Mouse (Mus musculus): Measurements from ENCODE around the gene Zfp174. TPM values are rescaled to one million over a fixed set of nuclear protein-coding genes. Genes with fewer than 3 reads are reported as not detected.

Zfp174 gene
- polyA plus RNA-seq, 1 experiment from 2014 or later: 3.2 TPM

DNA sequence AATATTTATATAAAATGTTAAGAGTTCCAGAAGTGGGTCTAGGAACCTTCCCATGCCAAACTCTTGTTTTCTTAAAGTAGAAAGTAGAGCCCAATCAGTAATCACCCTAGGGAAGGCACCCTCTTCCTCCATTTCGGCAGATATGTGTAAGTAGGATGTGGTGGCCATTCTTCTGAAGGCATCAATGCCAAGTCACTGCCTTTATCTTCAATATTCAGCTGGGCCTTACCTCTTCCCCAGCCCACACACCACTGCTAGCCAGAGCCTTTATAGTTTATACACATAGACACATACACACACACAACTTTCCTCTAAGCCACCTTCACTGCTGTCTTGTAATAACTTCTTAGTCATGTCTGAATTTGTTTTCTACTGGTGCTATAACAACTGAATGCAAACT is 8.7 kb downstream of the Zfp174 start:
- H3K4me2 ChIP-seq (ENCODE audit: low read length): no peak overlapping the region
- no peak overlapping the region for H3K4me3 ChIP-seq (replicated peaks; ENCODE audit: low read depth, low read length)
- H3K9me3 ChIP-seq (ENCODE audit: control insufficient read depth, low read length): no peaks in the 10 kb centered on the region
- 94% methylated on average over 1 of the region's 1 CpGs for WGBS
- H3K9ac ChIP-seq (replicated peaks; ENCODE audit: low read length): no peak overlapping the region
- H3K27ac ChIP-seq (replicated peaks; ENCODE audit: low read depth, low read length): no peak overlapping the region
- H3K36me3 ChIP-seq (ENCODE audit: control insufficient read depth, insufficient read depth, low read length): peaks cover 6% of the 10 kb centered on the region
- H3K4me1 ChIP-seq (ENCODE audit: control insufficient read depth, insufficient read depth, low read length): 0 out of 2 replicates have a peak, but pooled peaks cover 2% of the 10 kb centered on the region
- H3K27me3 ChIP-seq (ENCODE audit: control insufficient read depth, insufficient read depth, low read length): no peaks in the 10 kb centered on the region
- ATAC-seq (ENCODE audit: low FRiP score, low TSS enrichment): no peak
- DNase-seq: no peak

DNA sequence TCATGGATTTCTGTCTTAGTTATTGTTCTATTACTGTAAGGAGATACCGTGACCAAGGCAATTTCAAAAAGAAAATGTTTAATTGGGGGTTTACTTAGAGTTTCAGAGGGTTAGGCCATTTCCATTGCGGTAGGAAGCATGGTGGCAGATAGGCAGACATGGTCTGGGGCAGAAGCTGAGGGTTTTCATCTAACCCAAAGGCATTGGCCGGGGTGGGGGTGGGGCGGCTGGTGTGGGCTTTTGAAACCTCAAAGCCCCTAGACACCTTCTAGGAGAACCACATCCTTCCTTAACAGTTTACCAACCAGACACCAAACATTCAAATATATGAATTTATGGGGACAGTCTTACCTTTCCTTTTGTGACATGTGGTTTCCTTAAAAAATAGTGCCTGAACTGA is 12.2 kb downstream of the Zfp174 start:
- H3K4me2 ChIP-seq (ENCODE audit: low read length): no peak overlapping the region
- no peak overlapping the region for H3K27ac ChIP-seq (replicated peaks; ENCODE audit: low read depth, low read length)
- H3K9ac ChIP-seq (replicated peaks; ENCODE audit: low read length): no peak overlapping the region
- no peaks in the 10 kb centered on the region for H3K9me3 ChIP-seq (ENCODE audit: control insufficient read depth, low read length)
- ATAC-seq (ENCODE audit: low FRiP score, low TSS enrichment) (no peak), DNase-seq (no peak)
- H3K27me3 ChIP-seq (ENCODE audit: control insufficient read depth, insufficient read depth, low read length): no peaks in the 10 kb centered on the region
- WGBS: 96% methylated on average over 4 of the region's 4 CpGs
- peaks cover 27% of the 10 kb centered on the region for H3K36me3 ChIP-seq (ENCODE audit: control insufficient read depth, insufficient read depth, low read length)
- no peak overlapping the region for H3K4me3 ChIP-seq (replicated peaks; ENCODE audit: low read depth, low read length)
- H3K4me1 ChIP-seq (ENCODE audit: control insufficient read depth, insufficient read depth, low read length): no peaks in the 10 kb centered on the region

DNA sequence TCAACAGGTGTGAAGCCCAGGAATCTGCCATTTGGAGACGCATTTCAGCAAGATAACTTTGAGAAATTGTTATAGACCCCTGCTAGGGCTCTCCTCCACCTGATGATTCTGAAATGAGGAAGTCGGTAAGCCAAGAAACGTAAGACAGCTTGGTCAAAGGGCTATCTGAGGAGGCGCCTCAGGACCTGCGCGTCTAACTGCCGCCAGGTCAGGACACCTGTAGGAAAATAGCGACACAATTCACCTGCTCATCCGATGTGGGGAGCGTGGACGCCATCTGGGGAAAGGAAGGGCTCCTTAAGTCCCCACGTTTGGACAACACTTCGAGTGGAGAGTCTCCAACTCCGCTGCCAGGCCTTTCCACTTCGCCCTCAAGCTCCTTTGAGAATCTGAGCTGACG is 24.7 kb downstream of the Zfp174 start:
- no peak for DNase-seq
- peaks cover 19% of the 10 kb centered on the region for H3K36me3 ChIP-seq (ENCODE audit: control insufficient read depth, insufficient read depth, low read length)
- peaks cover 13% of the 10 kb centered on the region for H3K4me1 ChIP-seq (ENCODE audit: control insufficient read depth, insufficient read depth, low read length)
- no peaks in the 10 kb centered on the region for H3K27me3 ChIP-seq (ENCODE audit: control insufficient read depth, insufficient read depth, low read length)
- peak overlapping the region; percentile 57 for H3K4me3 ChIP-seq (replicated peaks; ENCODE audit: low read depth, low read length)
- H3K4me2 ChIP-seq (ENCODE audit: low read length): peak overlapping the region; percentile 93
- peak; percentile 32 for ATAC-seq (ENCODE audit: low FRiP score, low TSS enrichment)
- no peaks in the 10 kb centered on the region for H3K9me3 ChIP-seq (ENCODE audit: control insufficient read depth, low read length)
- 2% methylated on average over 16 of the region's 16 CpGs for WGBS
- H3K9ac ChIP-seq (replicated peaks; ENCODE audit: low read length): peak overlapping the region; percentile 63
- no peak overlapping the region for H3K27ac ChIP-seq (replicated peaks; ENCODE audit: low read depth, low read length)

DNA sequence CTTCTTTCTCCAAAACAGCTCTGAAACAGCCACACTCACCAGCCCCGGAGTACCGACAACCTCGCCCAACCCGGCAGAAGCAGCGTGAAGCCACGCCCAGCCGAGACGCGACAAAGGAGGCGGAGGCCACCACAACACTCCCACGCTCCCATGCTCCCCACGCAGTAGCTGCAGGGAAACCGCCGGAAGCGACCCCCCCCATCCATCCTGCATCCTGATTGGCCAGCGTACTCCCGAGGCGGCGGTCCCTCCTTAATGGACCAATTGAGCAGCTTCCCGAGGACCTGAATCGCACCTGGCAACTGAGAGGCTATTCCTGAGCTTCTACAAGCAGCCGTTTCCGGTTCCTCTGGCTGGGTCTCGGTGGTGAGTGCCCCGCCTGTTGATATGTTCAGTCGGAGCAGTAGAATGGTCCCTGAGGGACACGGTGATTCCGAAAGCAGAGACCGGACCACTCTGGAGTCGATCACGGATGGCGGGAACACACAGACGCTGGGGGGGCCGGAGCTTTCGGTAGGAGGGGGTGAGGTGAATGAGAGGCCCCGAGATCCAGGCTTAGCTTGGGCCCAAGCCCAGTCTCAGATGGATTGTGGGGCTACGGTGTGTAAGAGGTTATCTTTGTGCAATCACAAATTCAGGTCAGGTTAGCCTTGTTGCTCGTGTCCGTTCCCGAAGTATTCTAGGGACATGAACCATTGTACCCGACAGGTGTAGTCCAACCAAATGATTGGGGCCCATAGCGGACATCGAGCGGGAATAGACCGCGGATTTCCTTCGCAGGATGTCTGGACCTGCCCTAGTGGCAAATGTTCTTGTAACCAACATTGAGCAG is 25.4 kb downstream of the Zfp174 start, which contains the start of gene Naa60:
TSS of gene Naa60 (plus strand) at position 160 of the 832 bp plus-strand sequence.
- ATAC-seq (ENCODE audit: low FRiP score, low TSS enrichment) (peak; percentile 98), DNase-seq (peak; percentile 93)
- Histone ChIP-seq H3K9ac (replicated peaks; ENCODE audit: low read length) (peak within 1 kb of the TSS; percentile 63), H3K4me3 (replicated peaks; ENCODE audit: low read depth, low read length) (peak within 1 kb of the TSS; percentile 57), H3K9me3 (ENCODE audit: control insufficient read depth, low read length) (no peaks in the 10 kb centered on the region), H3K27me3 (ENCODE audit: control insufficient read depth, insufficient read depth, low read length) (no peaks in the 10 kb centered on the region), H3K4me2 (ENCODE audit: low read length) (peak within 1 kb of the TSS; percentile 93), H3K4me1 (ENCODE audit: control insufficient read depth, insufficient read depth, low read length) (peaks cover 13% of the 10 kb centered on the region), H3K27ac (replicated peaks; ENCODE audit: low read depth, low read length) (peak within 1 kb of the TSS; percentile 58; the same call in 1 of the 2 replicates), H3K36me3 (ENCODE audit: control insufficient read depth, insufficient read depth, low read length) (peaks cover 19% of the 10 kb centered on the region)
- 4% methylated on average over 47 of the region's 47 CpGs for WGBS

DNA sequence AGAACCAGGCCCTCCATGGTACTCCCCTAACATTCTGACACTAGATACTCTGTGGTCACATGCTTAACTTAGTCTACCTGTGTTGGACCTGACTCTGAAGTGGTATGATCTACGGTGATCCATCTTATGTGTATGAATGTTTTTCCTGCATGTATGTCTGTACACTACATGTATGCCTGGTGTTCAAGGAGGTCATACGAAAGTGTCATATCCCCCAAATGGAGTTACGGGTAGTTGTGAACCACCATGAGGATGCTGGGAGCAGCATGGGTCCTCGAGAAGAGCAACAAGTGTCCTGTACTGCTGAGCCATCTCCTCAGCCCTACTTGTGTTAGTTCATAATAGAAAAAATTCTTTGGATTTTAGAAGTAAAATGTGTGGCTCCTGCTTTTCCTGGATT is 29.3 kb downstream of the Zfp174 start:
- no peak for DNase-seq
- Histone ChIP-seq H3K27me3 (ENCODE audit: control insufficient read depth, insufficient read depth, low read length) (no peaks in the 10 kb centered on the region), H3K4me1 (ENCODE audit: control insufficient read depth, insufficient read depth, low read length) (peaks cover 13% of the 10 kb centered on the region), H3K27ac (replicated peaks; ENCODE audit: low read depth, low read length) (no peak overlapping the region), H3K36me3 (ENCODE audit: control insufficient read depth, insufficient read depth, low read length) (no peaks in the 10 kb centered on the region; the same call in 1 of the 2 replicates), H3K9me3 (ENCODE audit: control insufficient read depth, low read length) (no peaks in the 10 kb centered on the region), H3K4me2 (ENCODE audit: low read length) (no peak overlapping the region), H3K9ac (replicated peaks; ENCODE audit: low read length) (no peak overlapping the region), H3K4me3 (replicated peaks; ENCODE audit: low read depth, low read length) (no peak overlapping the region)
- WGBS: 95% methylated on average over 4 of the region's 4 CpGs
- no peak for ATAC-seq (ENCODE audit: low FRiP score, low TSS enrichment)

DNA sequence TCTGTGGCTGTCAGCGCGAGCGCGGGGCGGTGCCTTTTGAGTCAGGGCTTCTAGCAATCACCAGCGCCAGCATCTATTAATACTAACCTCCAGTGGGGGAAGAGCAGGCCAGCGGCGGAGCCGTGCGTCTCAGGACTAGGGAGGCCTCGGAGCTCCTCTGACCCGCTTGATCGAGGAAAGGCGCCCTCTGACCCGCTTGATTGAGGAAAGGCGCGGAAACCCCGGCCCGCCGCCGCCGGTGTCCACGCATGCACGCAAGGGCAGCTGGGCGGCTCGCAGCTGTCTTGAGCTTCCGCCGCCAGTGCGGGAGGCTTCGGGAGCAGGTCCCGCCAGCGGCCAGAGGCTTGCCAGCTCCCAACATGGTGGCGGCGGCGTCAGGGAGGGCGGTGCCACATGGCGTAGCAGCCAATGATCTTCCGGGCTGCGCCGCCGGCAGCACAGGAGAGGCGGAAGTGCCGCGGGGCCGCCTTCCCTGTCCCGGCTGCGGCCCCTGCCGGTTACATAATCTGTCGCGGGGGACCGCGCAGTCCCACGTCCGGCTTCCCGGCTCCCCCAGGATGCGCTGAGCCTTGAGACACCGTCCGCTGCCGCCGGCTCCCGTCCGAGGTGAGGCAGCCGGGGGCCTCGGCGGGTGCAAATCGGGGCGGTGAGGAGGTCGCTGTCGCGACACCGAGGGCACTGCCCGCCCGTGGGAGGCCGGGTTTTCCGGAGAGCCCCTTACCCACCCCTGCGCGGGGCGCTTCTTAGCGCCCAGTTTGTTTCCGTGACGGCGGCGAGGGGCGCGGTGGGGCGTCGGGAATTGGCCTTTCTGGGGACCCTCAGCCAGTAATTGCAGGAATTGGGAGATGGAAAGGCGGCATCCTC is 37.4 kb downstream of the Zfp174 start, which contains the start of the genes Zfp597 and Gm20695:
TSS of gene Zfp597 (minus strand) at position 361 of the 864 bp plus-strand sequence.
TSS of gene Gm20695 (plus strand) at position 448 of the 864 bp plus-strand sequence.
- H3K4me3 ChIP-seq (replicated peaks; ENCODE audit: low read depth, low read length): peak within 1 kb of the TSS; percentile 92
- peaks cover 14% of the 10 kb centered on the region for H3K4me1 ChIP-seq (ENCODE audit: control insufficient read depth, insufficient read depth, low read length)
- H3K9ac ChIP-seq (replicated peaks; ENCODE audit: low read length): peak within 1 kb of the TSS; percentile 88
- peak within 1 kb of the TSS; percentile 82 for H3K4me2 ChIP-seq (ENCODE audit: low read length)
- H3K36me3 ChIP-seq (ENCODE audit: control insufficient read depth, insufficient read depth, low read length): no peaks in the 10 kb centered on the region
- under 1% methylated on average over 88 of the region's 88 CpGs for WGBS
- H3K27ac ChIP-seq (replicated peaks; ENCODE audit: low read depth, low read length): peak within 1 kb of the TSS; percentile 95
- DNase-seq (peak; percentile 97), ATAC-seq (ENCODE audit: low FRiP score, low TSS enrichment) (peak; percentile 99)
- no peaks in the 10 kb centered on the region for H3K9me3 ChIP-seq (ENCODE audit: control insufficient read depth, low read length)
- H3K27me3 ChIP-seq (ENCODE audit: control insufficient read depth, insufficient read depth, low read length): no peaks in the 10 kb centered on the region

DNA sequence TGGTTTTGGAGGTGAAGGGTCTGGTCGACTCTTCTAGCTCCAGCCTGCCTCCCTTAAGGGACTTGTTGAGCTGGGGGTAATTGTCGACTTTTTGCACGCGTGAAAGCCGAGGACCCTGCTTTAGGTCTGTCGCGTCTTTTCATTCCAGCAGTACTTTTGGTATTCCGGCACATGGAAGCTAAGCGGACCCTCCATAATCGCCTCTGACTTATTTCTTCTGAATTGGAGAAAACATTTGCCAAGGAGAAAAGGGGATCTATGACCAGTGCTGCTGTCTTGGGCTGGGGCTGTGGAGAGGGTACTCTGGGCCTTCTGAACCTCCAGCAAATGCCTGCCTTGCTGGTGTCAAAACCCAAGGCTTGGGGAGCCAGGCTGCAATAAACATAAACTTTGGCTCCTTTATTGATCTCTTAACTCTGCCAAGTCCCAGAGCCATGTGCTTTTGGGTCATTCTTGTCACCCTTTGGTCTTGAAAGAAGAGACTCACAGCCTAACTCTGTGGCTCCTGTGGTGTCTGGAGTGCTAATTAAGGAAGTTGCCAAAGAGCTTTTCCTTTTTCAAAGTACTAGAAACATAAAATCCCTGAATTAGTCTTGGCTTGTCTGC is 38.1 kb downstream of the Zfp174 start:
- H3K4me1 ChIP-seq (ENCODE audit: control insufficient read depth, insufficient read depth, low read length): peaks cover 14% of the 10 kb centered on the region
- peak overlapping the region; percentile 92 for H3K4me3 ChIP-seq (replicated peaks; ENCODE audit: low read depth, low read length)
- peak overlapping the region; percentile 88 for H3K9ac ChIP-seq (replicated peaks; ENCODE audit: low read length)
- WGBS: 2% methylated on average over 10 of the region's 10 CpGs
- H3K36me3 ChIP-seq (ENCODE audit: control insufficient read depth, insufficient read depth, low read length): no peaks in the 10 kb centered on the region
- ATAC-seq (ENCODE audit: low FRiP score, low TSS enrichment) (peak; percentile 7; the same call in 1 of the 2 replicates), DNase-seq (no peak)
- no peaks in the 10 kb centered on the region for H3K27me3 ChIP-seq (ENCODE audit: control insufficient read depth, insufficient read depth, low read length)
- peak overlapping the region; percentile 95 for H3K27ac ChIP-seq (replicated peaks; ENCODE audit: low read depth, low read length)
- no peaks in the 10 kb centered on the region for H3K9me3 ChIP-seq (ENCODE audit: control insufficient read depth, low read length)
- H3K4me2 ChIP-seq (ENCODE audit: low read length): peak overlapping the region; percentile 82

DNA sequence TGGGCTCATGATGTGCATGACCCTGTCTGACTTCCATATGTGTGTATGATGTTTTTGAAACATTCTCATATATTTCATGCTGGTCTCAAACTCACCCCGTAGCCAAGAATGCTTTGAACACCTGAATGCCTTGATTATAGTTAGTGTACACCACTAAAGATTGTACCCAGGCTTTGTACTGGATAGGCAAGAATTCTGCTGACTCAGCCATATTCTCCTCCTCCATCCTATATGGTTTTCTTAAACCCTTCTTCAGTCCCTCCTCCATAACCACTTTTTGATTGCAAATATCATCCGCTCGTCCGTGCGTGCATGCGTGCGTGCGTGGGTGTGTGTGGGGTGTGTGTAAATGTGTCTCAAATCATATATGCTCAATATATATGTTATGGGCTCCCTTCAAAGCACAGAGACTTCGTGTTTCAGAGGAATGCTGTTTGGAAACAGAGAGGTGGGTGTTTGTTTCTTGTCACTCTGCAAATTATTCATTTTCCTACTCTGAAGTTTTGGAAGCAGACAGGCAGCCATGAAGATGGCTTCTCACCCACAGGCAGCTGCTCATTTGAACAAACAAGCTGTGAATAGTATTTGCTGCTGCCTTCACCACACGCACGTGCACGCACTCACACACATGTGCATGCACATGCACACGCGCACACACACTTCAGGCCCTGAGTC is 44.7 kb downstream of the Zfp174 start:
- Histone ChIP-seq H3K4me3 (replicated peaks; ENCODE audit: low read depth, low read length) (no peak overlapping the region), H3K27me3 (ENCODE audit: control insufficient read depth, insufficient read depth, low read length) (no peaks in the 10 kb centered on the region), H3K4me1 (ENCODE audit: control insufficient read depth, insufficient read depth, low read length) (no peaks in the 10 kb centered on the region), H3K9ac (replicated peaks; ENCODE audit: low read length) (no peak overlapping the region), H3K27ac (replicated peaks; ENCODE audit: low read depth, low read length) (no peak overlapping the region), H3K4me2 (ENCODE audit: low read length) (no peak overlapping the region), H3K36me3 (ENCODE audit: control insufficient read depth, insufficient read depth, low read length) (peaks cover 24% of the 10 kb centered on the region), H3K9me3 (ENCODE audit: control insufficient read depth, low read length) (no peaks in the 10 kb centered on the region)
- DNase-seq: no peak
- 94% methylated on average over 14 of the region's 14 CpGs for WGBS
- ATAC-seq (ENCODE audit: low FRiP score, low TSS enrichment): no peak
